Mouse (Mus musculus) kidney, adult 2 months (tissue): ENCODE measurements around the gene Dlg5.

Experiments used
- CTCF ChIP-seq: fragments of 200-500 bp; conservative IDR thresholded peaks from 2 replicates; pipeline ENCODE4 v1.5.1; 2011; ENCODE audit warnings: low read depth, mild to moderate bottlenecking, control low read depth, low read length, moderate library complexity, mixed read lengths; ENCODE audit not compliant: insufficient read depth, insufficient read length
- POLR2A ChIP-seq: fragments of 200-500 bp; IDR thresholded peaks from one replicate; pipeline ENCODE4 v1.6.1; 2011; ENCODE audit warnings: low read depth, low read length, control low read depth

GRCm38 (mm10) chr14:24189598-24189997 is 56.1 kb downstream of the Dlg5 start:
- no peak for TF ChIP-seq CTCF
- TF ChIP-seq POLR2A = no peak
